Mouse (Mus musculus): ENCODE data around the gene Nav2. TPM values are rescaled to one million over a fixed set of nuclear protein-coding genes. Genes with fewer than 3 reads are reported as not detected.

Gene Nav2
- 22.4 and 24.2 TPM in 2 replicates for polyA plus RNA-seq (2015; fragmentation: Nextera tagmentation; extraction: Ambion mirVana)

GRCm38 (mm10) chr7:48908521-48909341, at the start of gene Nav2:
Gene Nav2, plus strand, starts transcription at chr7:48908716.
- 0 out of 2 replicates have a peak, but pooled peaks cover 6% of the 10 kb centered on the region for H3K27me3 ChIP-seq
- H3K4me2 ChIP-seq: no peak within 1 kb of the TSS
- no peak for ATAC-seq (ENCODE audit: low FRiP score)
- no peak within 1 kb of the TSS for H3K4me3 ChIP-seq
- no peaks in the 10 kb centered on the region for H3K9me3 ChIP-seq
- no peaks in the 10 kb centered on the region for H3K36me3 ChIP-seq
- no peak within 1 kb of the TSS for H3K9ac ChIP-seq
- H3K27ac ChIP-seq: no peak within 1 kb of the TSS
- H3K4me1 ChIP-seq (replicated peaks): peaks cover 20% of the 10 kb centered on the region
- 73% methylated on average over 8 of the region's 8 CpGs for WGBS

- no peaks in the 10 kb centered on the region for H3K9me3 ChIP-seq
- WGBS: 93% methylated on average over 4 of the region's 4 CpGs
- H3K27ac ChIP-seq: no peak overlapping the region
- no peak overlapping the region for H3K9ac ChIP-seq
- no peaks in the 10 kb centered on the region for H3K4me1 ChIP-seq (replicated peaks)
- H3K27me3 ChIP-seq: no peaks in the 10 kb centered on the region
- H3K4me2 ChIP-seq: no peak overlapping the region
- ATAC-seq (ENCODE audit: low FRiP score): no peak
- no peak overlapping the region for H3K4me3 ChIP-seq
- no peaks in the 10 kb centered on the region for H3K36me3 ChIP-seq
These were observed 49.2 kb upstream of the Nav2 start for GRCm38 (mm10) chr7:48859362-48859761.

GRCm38 (mm10) chr7:48860948-48861347, 47.6 kb upstream of the Nav2 start:
- 76% methylated on average over 1 of the region's 1 CpGs for WGBS
- H3K4me2 ChIP-seq: no peak overlapping the region
- no peaks in the 10 kb centered on the region for H3K27me3 ChIP-seq
- no peak overlapping the region for H3K9ac ChIP-seq
- H3K36me3 ChIP-seq: 0 out of 2 replicates have a peak, but pooled peaks cover 3% of the 10 kb centered on the region
- no peaks in the 10 kb centered on the region for H3K4me1 ChIP-seq (replicated peaks)
- no peak for ATAC-seq (ENCODE audit: low FRiP score)
- no peak overlapping the region for H3K4me3 ChIP-seq
- no peaks in the 10 kb centered on the region for H3K9me3 ChIP-seq
- no peak overlapping the region for H3K27ac ChIP-seq

- Histone ChIP-seq H3K4me2 (no peak overlapping the region), H3K27me3 (no peaks in the 10 kb centered on the region), H3K36me3 (0 out of 2 replicates have a peak, but pooled peaks cover 4% of the 10 kb centered on the region), H3K4me3 (no peak overlapping the region), H3K27ac (no peak overlapping the region), H3K4me1 (replicated peaks) (no peaks in the 10 kb centered on the region), H3K9me3 (no peaks in the 10 kb centered on the region), H3K9ac (no peak overlapping the region)
- WGBS: 87% methylated on average over 4 of the region's 4 CpGs
- ATAC-seq (ENCODE audit: low FRiP score): no peak
These were observed 46.7 kb upstream of the Nav2 start for GRCm38 (mm10) chr7:48861796-48862195.

GRCm38 (mm10) chr7:48864199-48864598, 44.3 kb upstream of the Nav2 start:
- Histone ChIP-seq H3K27me3 (no peaks in the 10 kb centered on the region), H3K4me1 (replicated peaks) (no peaks in the 10 kb centered on the region), H3K4me3 (no peak overlapping the region), H3K4me2 (no peak overlapping the region), H3K27ac (no peak overlapping the region), H3K9ac (no peak overlapping the region), H3K9me3 (no peaks in the 10 kb centered on the region), H3K36me3 (0 out of 2 replicates have a peak, but pooled peaks cover 4% of the 10 kb centered on the region)
- no peak for ATAC-seq (ENCODE audit: low FRiP score)

- no peaks in the 10 kb centered on the region for H3K9me3 ChIP-seq
- H3K4me1 ChIP-seq (replicated peaks): no peaks in the 10 kb centered on the region
- H3K9ac ChIP-seq: no peak overlapping the region
- 0 out of 2 replicates have a peak, but pooled peaks cover 4% of the 10 kb centered on the region for H3K36me3 ChIP-seq
- no peak overlapping the region for H3K27ac ChIP-seq
- H3K4me3 ChIP-seq: no peak overlapping the region
- ATAC-seq (ENCODE audit: low FRiP score): no peak
- no peak overlapping the region for H3K4me2 ChIP-seq
- no peaks in the 10 kb centered on the region for H3K27me3 ChIP-seq
- 94% methylated on average over 9 of the region's 9 CpGs for WGBS
These were observed 43.7 kb upstream of the Nav2 start for GRCm38 (mm10) chr7:48864671-48865458.

- Histone ChIP-seq H3K9me3 (no peaks in the 10 kb centered on the region), H3K4me1 (replicated peaks) (no peaks in the 10 kb centered on the region), H3K27me3 (no peaks in the 10 kb centered on the region), H3K4me3 (no peak overlapping the region), H3K4me2 (no peak overlapping the region), H3K36me3 (peaks cover 11% of the 10 kb centered on the region), H3K9ac (no peak overlapping the region), H3K27ac (no peak overlapping the region)
- no peak for ATAC-seq (ENCODE audit: low FRiP score)
- 91% methylated on average over 18 of the region's 18 CpGs for WGBS
These were observed 40.9 kb upstream of the Nav2 start for GRCm38 (mm10) chr7:48867576-48867975.

- ATAC-seq (ENCODE audit: low FRiP score): no peak
These were observed 38.4 kb upstream of the Nav2 start for GRCm38 (mm10) chr7:48870144-48870543.

GRCm38 (mm10) chr7:48870579-48871180, 37.8 kb upstream of the Nav2 start:
- no peak for ATAC-seq (ENCODE audit: low FRiP score)
- Histone ChIP-seq H3K9me3 (no peaks in the 10 kb centered on the region), H3K9ac (no peak overlapping the region), H3K4me3 (no peak overlapping the region), H3K27me3 (no peaks in the 10 kb centered on the region), H3K4me1 (replicated peaks) (no peaks in the 10 kb centered on the region), H3K36me3 (peaks cover 11% of the 10 kb centered on the region), H3K4me2 (no peak overlapping the region), H3K27ac (no peak overlapping the region)
- WGBS: 95% methylated on average over 21 of the region's 21 CpGs

More at GRCm38 (mm10) chr7:48870144-48870543, 38.4 kb upstream of the Nav2 start:
- 94% methylated on average over 6 of the region's 6 CpGs for whole genome bisulfite sequencing
- no peaks in the 10 kb centered on the region for H3K4me1 ChIP-seq (replicated peaks)
- no peak overlapping the region for H3K4me3 ChIP-seq
- H3K36me3 ChIP-seq: peaks cover 11% of the 10 kb centered on the region
- no peaks in the 10 kb centered on the region for H3K27me3 ChIP-seq
- no peak overlapping the region for H3K9ac ChIP-seq
- H3K9me3 ChIP-seq: no peaks in the 10 kb centered on the region
- H3K4me2 ChIP-seq: no peak overlapping the region
- H3K27ac ChIP-seq: no peak overlapping the region

- H3K9me3 ChIP-seq: no peaks in the 10 kb centered on the region
- H3K4me1 ChIP-seq (replicated peaks): no peaks in the 10 kb centered on the region
- no peak for ATAC-seq (ENCODE audit: low FRiP score)
- WGBS: 97% methylated on average over 11 of the region's 11 CpGs
- H3K4me3 ChIP-seq: no peak overlapping the region
- H3K9ac ChIP-seq: no peak overlapping the region
- H3K27me3 ChIP-seq: no peaks in the 10 kb centered on the region
- H3K36me3 ChIP-seq: peaks cover 7% of the 10 kb centered on the region
- no peak overlapping the region for H3K27ac ChIP-seq
- H3K4me2 ChIP-seq: no peak overlapping the region
These were observed 37.2 kb upstream of the Nav2 start for GRCm38 (mm10) chr7:48871292-48871691.

- no peaks in the 10 kb centered on the region for H3K27me3 ChIP-seq
- H3K9me3 ChIP-seq: no peaks in the 10 kb centered on the region
- peaks cover 7% of the 10 kb centered on the region for H3K36me3 ChIP-seq
- no peak for ATAC-seq (ENCODE audit: low FRiP score)
- no peak overlapping the region for H3K27ac ChIP-seq
- WGBS: 97% methylated on average over 14 of the region's 14 CpGs
- no peak overlapping the region for H3K9ac ChIP-seq
- H3K4me2 ChIP-seq: no peak overlapping the region
- H3K4me1 ChIP-seq (replicated peaks): peaks cover 5% of the 10 kb centered on the region; the same call in 1 of the 2 replicates
- no peak overlapping the region for H3K4me3 ChIP-seq
These were observed 33.4 kb upstream of the Nav2 start for GRCm38 (mm10) chr7:48875096-48875495.

- 72% methylated on average over 4 of the region's 4 CpGs for WGBS
- Histone ChIP-seq H3K27ac (no peak overlapping the region), H3K4me3 (no peak overlapping the region), H3K9me3 (no peaks in the 10 kb centered on the region), H3K4me1 (replicated peaks) (peaks cover 13% of the 10 kb centered on the region), H3K27me3 (peaks cover 4% of the 10 kb centered on the region; the same call in 1 of the 2 replicates), H3K9ac (no peak overlapping the region), H3K4me2 (no peak overlapping the region), H3K36me3 (peaks cover 7% of the 10 kb centered on the region)
- ATAC-seq (ENCODE audit: low FRiP score): no peak
These were observed 32.0 kb upstream of the Nav2 start for GRCm38 (mm10) chr7:48876526-48876925.

All from hindbrain, embryonic 13.5 days (tissue).